Mouse (Mus musculus) heart, postnatal 10 days (tissue): Measurements from ENCODE around the gene Vav3. TPM values are rescaled to one million over a fixed set of nuclear protein-coding genes. Genes with fewer than 3 reads are reported as not detected.
A peak's percentile ranks its signal among the peaks of the same experiment; 100 is the strongest.

Experiments
- DNase-seq, 2 experiments: peaks; one replicate each; pipeline ENCODE4 v3.0.0; 2021
- intact Hi-C: fragments of 180-260 bp; cut with DNase I; formaldehyde crosslinking; loops from one replicate; pipeline ENCODE4 v1.15.1; 2025
- total RNA-seq, 2 experiments: library from RNA; stranded (reverse); gene quantifications; 2 replicates each; pipeline ENCODE4 v1.2.3; 2021

Gene Vav3
- total RNA-seq = 10 to 100 TPM; 12.5 to 18.7 TPM

- intact Hi-C loops = loop anchor here (2.0 to 5.0 kb wide), 4 partner anchors 92 to 168 kb away; no protein-coding TSS in a partner anchor
- DNase-seq = peak; percentile 72 to 76
Observed at GRCm38 (mm10) chr3:109340274-109341070, at the start of gene Vav3. Gene Vav3, plus strand, starts transcription at chr3:109340653.

GRCm38 (mm10) chr3:109298857-109299256, 41.6 kb upstream of the Vav3 start:
- intact Hi-C loops = no loop called here
- DNase-seq = no peak

- no peak for DNase-seq
- intact Hi-C loops = no loop called here
Observed at GRCm38 (mm10) chr3:109299303-109300074, 41.0 kb upstream of the Vav3 start.

- intact Hi-C loops = no loop called here
- no peak for DNase-seq
Observed at GRCm38 (mm10) chr3:109302059-109302458, 38.4 kb upstream of the Vav3 start.

- no peak for DNase-seq
- intact Hi-C loops = no loop called here
Observed at GRCm38 (mm10) chr3:109307406-109307805, 33.0 kb upstream of the Vav3 start.

GRCm38 (mm10) chr3:109308468-109308867, 32.0 kb upstream of the Vav3 start:
- intact Hi-C loops = no loop called here
- DNase-seq = no peak

- peak; percentile 77 to 81 for DNase-seq
- intact Hi-C loops = no loop called here
Observed at GRCm38 (mm10) chr3:109309317-109310265, 30.9 kb upstream of the Vav3 start.

- DNase-seq = no peak
- intact Hi-C loops = no loop called here
Observed at GRCm38 (mm10) chr3:109311172-109311824, 29.2 kb upstream of the Vav3 start.

- intact Hi-C loops = loop anchor here (2.0 kb wide), 1 partner anchor 27 kb away; no protein-coding TSS in a partner anchor
- no peak for DNase-seq
Observed at GRCm38 (mm10) chr3:109311875-109312274, 28.6 kb upstream of the Vav3 start.

- intact Hi-C loops = loop anchor here (2.0 kb wide), 1 partner anchor 25 kb away; no protein-coding TSS in a partner anchor
- DNase-seq = no peak
Observed at GRCm38 (mm10) chr3:109313501-109313900, 27.0 kb upstream of the Vav3 start.

GRCm38 (mm10) chr3:109322225-109322624, 18.2 kb upstream of the Vav3 start:
- intact Hi-C loops = no loop called here
- DNase-seq = no peak

- intact Hi-C loops = no loop called here
- DNase-seq = no peak
Observed at GRCm38 (mm10) chr3:109323447-109324300, 16.8 kb upstream of the Vav3 start.

- no peak for DNase-seq
- intact Hi-C loops = no loop called here
Observed at GRCm38 (mm10) chr3:109327128-109327527, 13.3 kb upstream of the Vav3 start.

- intact Hi-C loops = no loop called here
- no peak for DNase-seq
Observed at GRCm38 (mm10) chr3:109332755-109333154, 7.7 kb upstream of the Vav3 start.

GRCm38 (mm10) chr3:109335470-109335869, 5.0 kb upstream of the Vav3 start:
- DNase-seq = no peak
- intact Hi-C loops = no loop called here

GRCm38 (mm10) chr3:109339290-109339689, 1.2 kb upstream of the Vav3 start:
- DNase-seq = no peak
- intact Hi-C loops = loop anchor here (2.0 kb wide), 1 partner anchor 26 kb away; no protein-coding TSS in a partner anchor

GRCm38 (mm10) chr3:109339941-109340273, 546 bp upstream of the Vav3 start:
- intact Hi-C loops = loop anchor here (2.0 to 5.0 kb wide), 5 partner anchors 27 to 168 kb away; no protein-coding TSS in a partner anchor

GRCm38 (mm10) chr3:109341071-109341480, 623 bp downstream of the Vav3 start:
- intact Hi-C loops = loop anchor here (2.0 to 5.0 kb wide), 4 partner anchors 92 to 169 kb away; no protein-coding TSS in a partner anchor

More at GRCm38 (mm10) chr3:109339941-109340273, 546 bp upstream of the Vav3 start:
- peak; percentile 60 to 75 for DNase-seq

GRCm38 (mm10) chr3:109341631-109342030, 1.2 kb downstream of the Vav3 start:
- DNase-seq = peak; percentile 50 to 60
- intact Hi-C loops = loop anchor here (2.0 to 5.0 kb wide), 4 partner anchors 93 to 169 kb away; no protein-coding TSS in a partner anchor

More at GRCm38 (mm10) chr3:109341071-109341480, 623 bp downstream of the Vav3 start:
- peak in 1 of 2 experiments; percentile 20 for DNase-seq
